Mouse (Mus musculus) cerebellum, adult 2 months (tissue): ENCODE data around the gene Ubxn7. TPM values are rescaled to one million over a fixed set of nuclear protein-coding genes. Genes with fewer than 3 reads are reported as not detected.

Experiments used
- DNase-seq, 2 experiments: peaks; one replicate each; pipeline ENCODE4 v3.0.0; 2021
- H3K27ac ChIP-seq: fragments of 200-500 bp; 2 replicates; pipeline ENCODE4 v1.5.1; 2012; ENCODE audit warnings: low read length, control low read depth, inconsistent platforms; ENCODE audit not compliant: insufficient read depth
- H3K27me3 ChIP-seq: fragments of 200-500 bp; 2 replicates; pipeline ENCODE4 v1.6.1; 2012; ENCODE audit warnings: inconsistent platforms, mild to moderate bottlenecking, low read length, moderate library complexity; ENCODE audit not compliant: control insufficient read depth, insufficient read depth
- H3K4me1 ChIP-seq: fragments of 200-500 bp; 2 replicates; pipeline ENCODE4 v1.6.1; 2011; ENCODE audit warnings: low read length; ENCODE audit not compliant: control insufficient read depth, insufficient read depth
- H3K4me3 ChIP-seq: fragments of 200-500 bp; replicated peaks from 2 replicates; pipeline ENCODE3; 2011; ENCODE audit warnings: mild to moderate bottlenecking, low read depth, low read length, control low read depth; ENCODE audit not compliant: insufficient read depth
- CTCF ChIP-seq: fragments of 200-500 bp; IDR thresholded peaks from 2 replicates; pipeline ENCODE4 v1.5.1; 2011; ENCODE audit warnings: low read depth, mild to moderate bottlenecking, control low read depth, low read length, moderate library complexity, borderline replicate concordance; ENCODE audit not compliant: insufficient read depth
- POLR2A ChIP-seq: fragments of 200-500 bp; IDR thresholded peaks from 2 replicates; pipeline ENCODE4 v1.6.1; 2011; ENCODE audit warnings: low read length, control low read depth, borderline replicate concordance; ENCODE audit not compliant: insufficient read depth
- WGBS: fragments of 180-500 bp; shearing (Covaris S2); methylation state at CpG from one replicate; pipeline ENCODE4 v1.1.7; 2018; 5-methylcytosine and 5-hydroxymethylcytosine counted together
- polyA plus RNA-seq: library from polyadenylated mRNA; depleted of rRNA; stranded (reverse); fragments of >200 nt; gene quantifications from 2 replicates; pipeline ENCODE4 v1.2.3, GENCODE M21; 2012

The Ubxn7 gene
- polyA plus RNA-seq, 1 experiment = 18.8 TPM

GRCm38 (mm10) chr16:32427506-32427905 lies 95.4 kb downstream of the Ubxn7 start:
- Histone ChIP-seq H3K4me3 (no peak overlapping the region), H3K27ac (no peak overlapping the region), H3K4me1 (no peaks in the 10 kb centered on the region; the same call in 1 of the 2 replicates), H3K27me3 (no peaks in the 10 kb centered on the region)
- DNase-seq = no peak
- no peak for TF ChIP-seq POLR2A
- TF ChIP-seq CTCF = no peak
- 85% methylated on average over 3 of the region's 3 CpGs for WGBS

- DNase-seq = peak; percentile 91
- Histone ChIP-seq H3K27me3 (no peaks in the 10 kb centered on the region), H3K4me3 (peak within 1 kb of the TSS; percentile 97), H3K4me1 (no peaks in the 10 kb centered on the region; the same call in 1 of the 2 replicates), H3K27ac (peak within 1 kb of the TSS; percentile 60)
- under 1% methylated on average over 54 of the region's 54 CpGs for WGBS
- TF ChIP-seq POLR2A = peak; percentile 80
- no peak for TF ChIP-seq CTCF
These were observed 98.5 kb downstream of the Ubxn7 start, which contains the start of gene Pcyt1a for GRCm38 (mm10) chr16:32430474-32431046. Gene Pcyt1a (plus strand): TSS chr16:32430921.

- DNase-seq = no peak
- Histone ChIP-seq H3K4me3 (peak overlapping the region; percentile 97), H3K27me3 (no peaks in the 10 kb centered on the region), H3K4me1 (no peaks in the 10 kb centered on the region; the same call in 1 of the 2 replicates), H3K27ac (peak overlapping the region; percentile 60)
- WGBS = under 1% methylated on average over 28 of the region's 28 CpGs
- TF ChIP-seq CTCF (no peak), POLR2A (no peak)
These were observed 99.1 kb downstream of the Ubxn7 start for GRCm38 (mm10) chr16:32431047-32431591.

GRCm38 (mm10) chr16:32431926-32432325 lies 99.9 kb downstream of the Ubxn7 start:
- Histone ChIP-seq H3K4me3 (peak overlapping the region; percentile 16), H3K27me3 (no peaks in the 10 kb centered on the region), H3K4me1 (no peaks in the 10 kb centered on the region; the same call in 1 of the 2 replicates), H3K27ac (no peak overlapping the region)
- DNase-seq = no peak
- WGBS = 86% methylated on average over 1 of the region's 1 CpGs
- TF ChIP-seq POLR2A = no peak
- no peak for TF ChIP-seq CTCF

- TF ChIP-seq POLR2A = no peak
- no peak for TF ChIP-seq CTCF
- WGBS = 77% methylated on average over 2 of the region's 2 CpGs
These were observed 101.1 kb downstream of the Ubxn7 start for GRCm38 (mm10) chr16:32433138-32433537.

GRCm38 (mm10) chr16:32434066-32434465 lies 102.0 kb downstream of the Ubxn7 start:
- H3K27me3 ChIP-seq = no peaks in the 10 kb centered on the region
- no peak overlapping the region for H3K27ac ChIP-seq
- 16% methylated on average over 6 of the region's 6 CpGs for WGBS
- TF ChIP-seq POLR2A (no peak), CTCF (no peak)
- DNase-seq = no peak
- H3K4me3 ChIP-seq = no peak overlapping the region
- no peaks in the 10 kb centered on the region; the same call in 1 of the 2 replicates for H3K4me1 ChIP-seq

More at GRCm38 (mm10) chr16:32433138-32433537, 101.1 kb downstream of the Ubxn7 start:
- no peak overlapping the region for H3K27ac ChIP-seq
- no peaks in the 10 kb centered on the region for H3K27me3 ChIP-seq
- H3K4me3 ChIP-seq = no peak overlapping the region
- no peak for DNase-seq
- no peaks in the 10 kb centered on the region; the same call in 1 of the 2 replicates for H3K4me1 ChIP-seq

- Histone ChIP-seq H3K27me3 (no peaks in the 10 kb centered on the region), H3K4me1 (no peaks in the 10 kb centered on the region; the same call in 1 of the 2 replicates), H3K4me3 (no peak overlapping the region), H3K27ac (no peak overlapping the region)
- TF ChIP-seq CTCF (no peak), POLR2A (no peak)
- no peak for DNase-seq
These were observed 102.6 kb downstream of the Ubxn7 start for GRCm38 (mm10) chr16:32434691-32435090.

GRCm38 (mm10) chr16:32436657-32437056 lies 104.6 kb downstream of the Ubxn7 start:
- TF ChIP-seq CTCF = no peak
- no peak for TF ChIP-seq POLR2A

More at GRCm38 (mm10) chr16:32436657-32437056, 104.6 kb downstream of the Ubxn7 start:
- no peaks in the 10 kb centered on the region for H3K27me3 ChIP-seq
- H3K27ac ChIP-seq = no peak overlapping the region
- 74% methylated on average over 1 of the region's 1 CpGs for WGBS
- no peaks in the 10 kb centered on the region for H3K4me1 ChIP-seq
- H3K4me3 ChIP-seq = no peak overlapping the region
- DNase-seq = no peak
